26 mouse cellular contexts compared by ENCODE assay signal in genomic region chr5:32071824-32072223, GRCm38 (mm10).
DNase-seq lines count a peak whose midpoint lies in the region; ATAC-seq and TF ChIP-seq lines count a peak whose summit lies in the region.
"Had no signal": no experiment of that assay in that cellular context is flagged by ENCODE, and none has a peak within 500 bp of the region (broad histone marks: within the 10 kb centered on the region; RNA-seq: fewer than 3 reads in every experiment).

No protein-coding gene starts in this region.

- TF ChIP-seq EP300 in lung, postnatal 0 days (IDR thresholded peaks at IDR 0.05) = no peak; the same call in 1 of the 2 replicates

- H3K9ac ChIP-seq in lung, postnatal 0 days (replicated peaks; ENCODE audit: low read depth) = no peak overlapping the region
- H3K9ac ChIP-seq in limb, embryonic 13.5 days = no peak overlapping the region
- H3K9ac ChIP-seq in stomach, embryonic 14.5 days (replicated peaks; ENCODE audit: low read depth, low read length) = no peak overlapping the region
- H3K9ac ChIP-seq: embryonic facial prominence, embryonic 12.5 days; forebrain, embryonic 12.5 days; heart, embryonic 13.5 days; hindbrain, embryonic 12.5 days had no signal

- H3K36me3 ChIP-seq in lung, postnatal 0 days (ENCODE audit: insufficient read depth, low read length) = no peaks in the 10 kb centered on the region
- no peaks in the 10 kb centered on the region for H3K36me3 ChIP-seq in limb, embryonic 13.5 days
- no peaks in the 10 kb centered on the region for H3K36me3 ChIP-seq in stomach, embryonic 14.5 days (ENCODE audit: control insufficient read depth, insufficient read depth, low read length)
- H3K36me3 ChIP-seq: embryonic facial prominence, embryonic 12.5 days; forebrain, embryonic 12.5 days; heart, embryonic 13.5 days; hindbrain, embryonic 12.5 days had no signal

- no peak overlapping the region for H3K4me2 ChIP-seq in lung, postnatal 0 days (replicated peaks; ENCODE audit: low read depth, low read length)
- H3K4me2 ChIP-seq in limb, embryonic 13.5 days (replicated peaks) = no peak overlapping the region
- H3K4me2 ChIP-seq in stomach, embryonic 14.5 days (replicated peaks; ENCODE audit: low read depth, low read length) = no peak overlapping the region
- H3K4me2 ChIP-seq: embryonic facial prominence, embryonic 12.5 days; forebrain, embryonic 12.5 days; heart, embryonic 13.5 days; hindbrain, embryonic 12.5 days had no signal

- no peak overlapping the region for H3K27ac ChIP-seq in lung, postnatal 0 days (ENCODE audit: low read length)
- H3K27ac ChIP-seq in limb, embryonic 13.5 days = peak overlapping the region; percentile 16; the same call in 1 of the 2 replicates
- no peak overlapping the region for H3K27ac ChIP-seq in stomach, embryonic 14.5 days (ENCODE audit: low read length)
- H3K27ac ChIP-seq: embryonic facial prominence, embryonic 12.5 days; forebrain, embryonic 12.5 days; heart, adult 2 months; heart, embryonic 13.5 days; hindbrain, embryonic 12.5 days had no signal

- no peak overlapping the region for H3K4me3 ChIP-seq in lung, postnatal 0 days (ENCODE audit: low read depth, low read length)
- no peak overlapping the region for H3K4me3 ChIP-seq in limb, embryonic 13.5 days
- no peak overlapping the region for H3K4me3 ChIP-seq in stomach, embryonic 14.5 days (ENCODE audit: low read depth, low read length)
- H3K4me3 ChIP-seq: embryonic facial prominence, embryonic 12.5 days; forebrain, embryonic 12.5 days; heart, adult 2 months; heart, embryonic 13.5 days; hindbrain, embryonic 12.5 days had no signal

- 80% methylated on average over 5 of the region's 5 CpGs for WGBS in lung, postnatal 0 days
- WGBS in limb, embryonic 13.5 days = 93% methylated on average over 5 of the region's 5 CpGs
- WGBS in stomach, embryonic 14.5 days = 79% methylated on average over 5 of the region's 5 CpGs

- no peak for TF ChIP-seq CTCF in lung, postnatal 0 days (IDR thresholded peaks at IDR 0.05)

- no peaks in the 10 kb centered on the region for H3K9me3 ChIP-seq in lung, postnatal 0 days (ENCODE audit: low read length)
- no peaks in the 10 kb centered on the region for H3K9me3 ChIP-seq in limb, embryonic 13.5 days
- no peaks in the 10 kb centered on the region for H3K9me3 ChIP-seq in stomach, embryonic 14.5 days (ENCODE audit: control insufficient read depth, low read depth, low read length)
- H3K9me3 ChIP-seq: embryonic facial prominence, embryonic 12.5 days; forebrain, embryonic 12.5 days; heart, embryonic 13.5 days; hindbrain, embryonic 12.5 days had no signal

- H3K4me1 ChIP-seq in lung, postnatal 0 days (ENCODE audit: insufficient read depth, low read depth, low read length) = peaks cover 4% of the 10 kb centered on the region; the same call in 1 of the 2 replicates
- peaks cover 14% of the 10 kb centered on the region for H3K4me1 ChIP-seq in limb, embryonic 13.5 days
- H3K4me1 ChIP-seq in stomach, embryonic 14.5 days (ENCODE audit: control insufficient read depth, insufficient read depth, low read length) = peaks cover 7% of the 10 kb centered on the region; the same call in 1 of the 2 replicates
- H3K4me1 ChIP-seq: forebrain, embryonic 12.5 days; hindbrain, embryonic 12.5 days had no signal

- no peaks in the 10 kb centered on the region for H3K27me3 ChIP-seq in lung, postnatal 0 days (replicated peaks; ENCODE audit: insufficient read depth, low read length)
- no peaks in the 10 kb centered on the region for H3K27me3 ChIP-seq in limb, embryonic 13.5 days
- no peaks in the 10 kb centered on the region for H3K27me3 ChIP-seq in stomach, embryonic 14.5 days (ENCODE audit: control insufficient read depth, insufficient read depth, low read length)
- H3K27me3 ChIP-seq: CH12.LX; embryonic facial prominence, embryonic 12.5 days; forebrain, embryonic 12.5 days; heart, embryonic 13.5 days; hindbrain, embryonic 12.5 days; Patski had no signal

- DNase-seq in gastrocnemius, postnatal 25 days = peak; percentile 2
- no peak for DNase-seq in gastrocnemius, postnatal 4 days (ENCODE audit: low spot score in 2 of 2)
- DNase-seq in lung, postnatal 0 days (ENCODE audit: low spot score) = no peak
- no peak for DNase-seq in lung, postnatal 25 days (ENCODE audit: low spot score)
- no peak for DNase-seq in adrenal gland, adult (ENCODE audit: inconsistent age in 2 of 2, low spot score in 1 of 2)
- DNase-seq in cerebellum, adult 8-10 months = no peak
- DNase-seq: adrenal gland, adult 2 months; adrenal gland, postnatal 36 days; cerebellum, adult 2 months; cerebellum, postnatal 14 days; embryo, embryonic 11 days; gastrocnemius, postnatal 36 days; heart, adult 2 months; heart, postnatal 4 days had no signal

- peak; percentile 73 for ATAC-seq in lung, postnatal 0 days
- no peak for ATAC-seq in limb, embryonic 13.5 days (ENCODE audit: low FRiP score, low read depth)
- 0 out of 2 replicates have a peak, but pooled peaks have one; percentile 49 for ATAC-seq in stomach, embryonic 14.5 days (ENCODE audit: insufficient number of reproducible peaks, insufficient read depth, low FRiP score, low read depth)
- ATAC-seq: activated CD4-positive, CD25-positive, alpha-beta regulatory T cell, adult 4 months; forebrain, embryonic 16.5 days; hindbrain, embryonic 16.5 days; inflammation-experienced regulatory T-cells, adult 6 months; Patski had no signal
